Mouse (Mus musculus): ENCODE measurements around the gene Chpt1.

Gene Chpt1

GRCm38 (mm10) chr10:88405812-88406211, 98.1 kb downstream of the Chpt1 start:
- DNase-seq (ENCODE audit: low spot score in 2 of 2): peak; percentile 21 to 42

DNA sequence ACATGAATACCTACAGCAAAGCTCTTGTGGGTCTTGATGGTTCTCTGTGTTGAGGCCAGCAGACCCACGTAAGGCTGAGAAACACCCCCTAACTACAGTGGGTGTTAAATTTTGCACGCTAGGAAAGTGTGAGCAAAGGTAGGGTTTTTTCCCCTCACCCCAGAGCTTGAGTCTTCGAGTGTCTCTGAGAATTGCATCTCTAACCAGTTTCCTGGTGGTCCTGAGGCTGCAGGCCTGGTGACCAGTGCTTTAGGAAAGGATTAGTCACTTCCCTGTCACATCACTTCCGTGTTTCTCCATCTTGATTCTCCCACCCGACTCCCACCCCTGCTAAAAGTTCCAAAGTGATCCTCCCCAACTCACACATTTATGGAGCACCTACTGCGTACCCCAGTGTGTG, 99.7 kb downstream of the Chpt1 start:
- DNase-seq (ENCODE audit: low spot score in 2 of 2): no peak

- no peak for DNase-seq (ENCODE audit: low spot score in 2 of 2)
Measured at GRCm38 (mm10) chr10:88403021-88403420, 100.9 kb downstream of the Chpt1 start.
